Comparison of ENCODE assay signal across 16 mouse cellular contexts in genomic region chr12:75368527-75368926, GRCm38 (mm10). TPM values are rescaled to one million over a fixed set of nuclear protein-coding genes. Genes with fewer than 3 reads are reported as not detected.
DNase-seq lines count a peak whose midpoint lies in the region; ATAC-seq and TF ChIP-seq lines count a peak whose summit lies in the region.
"Had no signal": no experiment of that assay in that cellular context is flagged by ENCODE, and none has a peak within 500 bp of the region (broad histone marks: within the 10 kb centered on the region; RNA-seq: fewer than 3 reads in every experiment).

No protein-coding gene starts in this region.

- ATAC-seq in hindbrain, postnatal 0 days = peak; percentile 55; the same call in 1 of the 2 replicates
- no peak for ATAC-seq in heart, postnatal 0 days (ENCODE audit: insufficient read depth, low read depth)
- ATAC-seq in forebrain, embryonic 13.5 days = no peak
- ATAC-seq in monocyte, adult 5-6 weeks (replicated peaks; ENCODE audit: insufficient number of reproducible peaks, low FRiP score, low TSS enrichment, poor library complexity, severe bottlenecking) = no peak
- ATAC-seq: Patski had no signal

- no peaks in the 10 kb centered on the region for H3K9me3 ChIP-seq in hindbrain, postnatal 0 days (ENCODE audit: low read length)
- no peaks in the 10 kb centered on the region for H3K9me3 ChIP-seq in hindbrain, embryonic 10.5 days
- H3K9me3 ChIP-seq in heart, postnatal 0 days (replicated peaks; ENCODE audit: control insufficient read depth, low read length) = no peaks in the 10 kb centered on the region
- H3K9me3 ChIP-seq in forebrain, embryonic 13.5 days (replicated peaks) = no peaks in the 10 kb centered on the region
- H3K9me3 ChIP-seq: hindbrain, embryonic 13.5 days had no signal

- no peak for TF ChIP-seq EP300 in heart, postnatal 0 days (IDR thresholded peaks at IDR 0.05; ENCODE audit: low read depth)

- H3K4me3 ChIP-seq in hindbrain, postnatal 0 days (ENCODE audit: low read length) = no peak overlapping the region
- H3K4me3 ChIP-seq in hindbrain, embryonic 10.5 days = no peak overlapping the region
- no peak overlapping the region for H3K4me3 ChIP-seq in brown adipose tissue, adult 24 weeks (ENCODE audit: insufficient read depth, low read depth, low read length)
- no peak overlapping the region for H3K4me3 ChIP-seq in heart, postnatal 0 days (ENCODE audit: low read depth, low read length)
- H3K4me3 ChIP-seq in forebrain, embryonic 13.5 days = no peak overlapping the region
- H3K4me3 ChIP-seq: hindbrain, embryonic 13.5 days had no signal

- no peak overlapping the region for H3K4me2 ChIP-seq in hindbrain, postnatal 0 days (ENCODE audit: low read depth, low read length)
- H3K4me2 ChIP-seq in heart, postnatal 0 days (ENCODE audit: low read depth, low read length) = no peak overlapping the region
- H3K4me2 ChIP-seq in forebrain, embryonic 13.5 days = no peak overlapping the region
- H3K4me2 ChIP-seq: hindbrain, embryonic 13.5 days had no signal

- H3K27me3 ChIP-seq in hindbrain, postnatal 0 days (ENCODE audit: insufficient read depth, low read length) = no peaks in the 10 kb centered on the region
- H3K27me3 ChIP-seq in hindbrain, embryonic 10.5 days (ENCODE audit: insufficient read depth, poor library complexity, severe bottlenecking) = no peaks in the 10 kb centered on the region
- no peaks in the 10 kb centered on the region for H3K27me3 ChIP-seq in heart, postnatal 0 days (ENCODE audit: control insufficient read depth, insufficient read depth, low read length)
- H3K27me3 ChIP-seq in forebrain, embryonic 13.5 days = no peaks in the 10 kb centered on the region
- H3K27me3 ChIP-seq: hindbrain, embryonic 13.5 days had no signal

- H3K9ac ChIP-seq in hindbrain, postnatal 0 days (replicated peaks; ENCODE audit: low read length) = no peak overlapping the region
- H3K9ac ChIP-seq in heart, postnatal 0 days (replicated peaks; ENCODE audit: low read depth, low read length) = no peak overlapping the region
- no peak overlapping the region for H3K9ac ChIP-seq in forebrain, embryonic 13.5 days
- H3K9ac ChIP-seq: hindbrain, embryonic 13.5 days had no signal

- peak; percentile 64 for DNase-seq in hindbrain, postnatal 0 days (ENCODE audit: low spot score)
- DNase-seq in hindbrain, embryonic 10.5 days (ENCODE audit: low spot score) = no peak
- peak; percentile 49 for DNase-seq in cerebellum, adult 9-11 months
- DNase-seq in heart, postnatal 0 days (ENCODE audit: low spot score) = no peak
- DNase-seq in right cerebral cortex, adult 2 months (ENCODE audit: low spot score in 2 of 2) = no peak
- DNase-seq: kidney, adult 8-10 months; layer of hippocampus, adult 9-11 months; thymus, postnatal 25 days had no signal

- H3K27ac ChIP-seq in hindbrain, postnatal 0 days = no peak overlapping the region
- no peak overlapping the region for H3K27ac ChIP-seq in hindbrain, embryonic 10.5 days
- H3K27ac ChIP-seq in brown adipose tissue, adult 24 weeks (replicated peaks; ENCODE audit: low read depth, low read length) = peak overlapping the region; percentile 67
- 0 out of 2 replicates have a peak overlapping the region, but pooled peaks have one; percentile 19 for H3K27ac ChIP-seq in heart, postnatal 0 days (ENCODE audit: low read depth)
- no peak overlapping the region for H3K27ac ChIP-seq in forebrain, embryonic 13.5 days
- H3K27ac ChIP-seq: hindbrain, embryonic 13.5 days had no signal

- H3K4me1 ChIP-seq in hindbrain, postnatal 0 days (ENCODE audit: insufficient read depth, low read length) = no peaks in the 10 kb centered on the region
- no peaks in the 10 kb centered on the region for H3K4me1 ChIP-seq in hindbrain, embryonic 10.5 days (replicated peaks)
- peaks cover 13% of the 10 kb centered on the region for H3K4me1 ChIP-seq in brown adipose tissue, adult 24 weeks (ENCODE audit: control insufficient read depth, insufficient read depth, insufficient read length, low read length)
- H3K4me1 ChIP-seq in heart, postnatal 0 days (ENCODE audit: control insufficient read depth, insufficient read depth) = 0 out of 2 replicates have a peak, but pooled peaks cover 19% of the 10 kb centered on the region
- no peaks in the 10 kb centered on the region for H3K4me1 ChIP-seq in forebrain, embryonic 13.5 days
- H3K4me1 ChIP-seq: hindbrain, embryonic 13.5 days had no signal

- no peaks in the 10 kb centered on the region for H3K36me3 ChIP-seq in hindbrain, postnatal 0 days (ENCODE audit: insufficient read depth, low read length)
- H3K36me3 ChIP-seq in hindbrain, embryonic 10.5 days = no peaks in the 10 kb centered on the region
- H3K36me3 ChIP-seq in heart, postnatal 0 days (replicated peaks; ENCODE audit: control insufficient read depth, insufficient read depth, low read length) = no peaks in the 10 kb centered on the region
- H3K36me3 ChIP-seq in forebrain, embryonic 13.5 days (ENCODE audit: poor library complexity, severe bottlenecking) = no peaks in the 10 kb centered on the region
- H3K36me3 ChIP-seq: hindbrain, embryonic 13.5 days had no signal

- TF ChIP-seq CTCF in hindbrain, postnatal 0 days (IDR thresholded peaks at IDR 0.05; ENCODE audit: low read depth) = no peak
- TF ChIP-seq CTCF in heart, postnatal 0 days (IDR thresholded peaks at IDR 0.05; ENCODE audit: low read depth) = no peak

- WGBS in hindbrain, postnatal 0 days = 60% methylated on average over 5 of the region's 5 CpGs
- 82% methylated on average over 5 of the region's 5 CpGs for WGBS in hindbrain, embryonic 10.5 days
- WGBS in heart, postnatal 0 days = 73% methylated on average over 5 of the region's 5 CpGs
- WGBS in forebrain, embryonic 13.5 days = 78% methylated on average over 5 of the region's 5 CpGs

RNA-seq across cellular contexts. Expression of gene Gphb5, which starts 48.1 kb away (rescaled TPM):
- total RNA-seq in hindbrain, postnatal 0 days (2014; rRNA removed) = not detected in 2 replicates
- polyA plus RNA-seq in hindbrain, postnatal 0 days (2015; fragmentation: Nextera tagmentation; extraction: Ambion mirVana) = not detected in 2 replicates
- not detected in 2 replicates for polyA plus RNA-seq in hindbrain, embryonic 10.5 days (2016; fragmentation: Nextera tagmentation; extraction: Ambion mirVana)
- polyA plus RNA-seq in brown adipose tissue, adult 24 weeks (2012; ENCODE audit: insufficient read depth, insufficient read length, missing spikeins) = not detected in 2 replicates
- total RNA-seq in heart, postnatal 0 days (2014; rRNA removed; ENCODE audit: low replicate concordance) = not detected in 2 replicates
- not detected in 2 replicates for polyA plus RNA-seq in heart, postnatal 0 days (2015; fragmentation: Nextera tagmentation; extraction: Ambion mirVana)
- not detected in 2 replicates for polyA plus RNA-seq in forebrain, embryonic 13.5 days (2015; fragmentation: Nextera tagmentation; extraction: Ambion mirVana)
- not detected in 3 replicates for total RNA-seq in monocyte, adult 5-6 weeks (2017)
- total RNA-seq: megakaryocyte-erythroid progenitor cell, adult 5-6 weeks had no signal
- polyA plus RNA-seq: hindbrain, embryonic 13.5 days; limb, embryonic 11.5 days; neural tube, embryonic 11.5 days; Patski had no signal

Comparison
In these comparisons a context has a peak if more than half of its experiments do, and no peak if none do; other contexts are left out.
1. DNase-seq: peak in hindbrain, postnatal 0 days (single experiment) and cerebellum, adult 9-11 months (single experiment); none in hindbrain, embryonic 10.5 days (single experiment), heart, postnatal 0 days (single experiment) and right cerebral cortex, adult 2 months (0 of 2).
2. H3K27ac ChIP-seq: peak in brown adipose tissue, adult 24 weeks (single experiment) and heart, postnatal 0 days (single experiment); none in hindbrain, postnatal 0 days (single experiment), hindbrain, embryonic 10.5 days (single experiment) and forebrain, embryonic 13.5 days (single experiment).